Mouse (Mus musculus) liver, postnatal 0 days (tissue): ENCODE measurements around the gene Evpl. TPM values are rescaled to one million over a fixed set of nuclear protein-coding genes. Genes with fewer than 3 reads are reported as not detected.
A peak's percentile ranks its signal among the peaks of the same experiment; 100 is the strongest.

Experiments used
- ATAC-seq: fragments of 200-750 bp; cut with Nextera tagmentation; 2 replicates; pipeline ENCODE4 v1.8.0; 2017; ENCODE audit warnings: mild to moderate bottlenecking, moderate library complexity
- DNase-seq: peaks from one replicate; pipeline ENCODE4 v3.0.0-alpha.2; 2016
- H3K27ac ChIP-seq: fragments of 300-500 bp; sonication (generic); 2 replicates; pipeline ENCODE4 v1.5.1; 2014; ENCODE audit warnings: antibody characterized with exemption, moderate library complexity, mild to moderate bottlenecking, low read depth
- H3K27me3 ChIP-seq: fragments of 300-500 bp; sonication (generic); 2 replicates; pipeline ENCODE4 v1.6.1; 2014; ENCODE audit warnings: low read length, control low read depth, mixed read lengths; ENCODE audit not compliant: insufficient read depth
- H3K36me3 ChIP-seq: fragments of 300-500 bp; sonication (generic); replicated peaks from 2 replicates; pipeline ENCODE4 v1.6.1; 2014; ENCODE audit warnings: mild to moderate bottlenecking, control low read depth, low read length, moderate library complexity, mixed read lengths; ENCODE audit not compliant: insufficient read depth
- H3K4me1 ChIP-seq: fragments of 300-500 bp; sonication (generic); 2 replicates; pipeline ENCODE4 v1.6.1; 2014; ENCODE audit warnings: antibody characterized with exemption, mild to moderate bottlenecking, control low read depth; ENCODE audit not compliant: insufficient read depth
- H3K4me2 ChIP-seq: fragments of 300-500 bp; sonication (generic); 2 replicates; pipeline ENCODE4 v1.6.1; 2014; ENCODE audit warnings: low read depth, mild to moderate bottlenecking, low read length, moderate library complexity, mixed read lengths
- H3K4me3 ChIP-seq: fragments of 300-500 bp; sonication (generic); 2 replicates; pipeline ENCODE4 v1.5.1; 2014; ENCODE audit warnings: low read depth, low read length
- H3K9ac ChIP-seq: fragments of 300-500 bp; sonication (generic); replicated peaks from 2 replicates; pipeline ENCODE4 v1.6.1; 2014; ENCODE audit warnings: mild to moderate bottlenecking, moderate library complexity
- H3K9me3 ChIP-seq: fragments of 300-500 bp; sonication (generic); 2 replicates; pipeline ENCODE4 v1.6.1; 2016; ENCODE audit warnings: mild to moderate bottlenecking, control low read depth, low read length, mixed read lengths
- CTCF ChIP-seq: sonication (generic); IDR thresholded peaks from 2 replicates; pipeline ENCODE4 v1.5.1; 2016; ENCODE audit warnings: antibody characterized with exemption, low read depth
- EP300 ChIP-seq: IDR thresholded peaks from 2 replicates; pipeline ENCODE4 v1.6.1; 2016; ENCODE audit warnings: antibody characterized with exemption, low read depth, mild to moderate bottlenecking
- WGBS: fragments of 180-500 bp; shearing (Covaris S2); extraction: QIAGEN DNeasy Blood & Tissue Kit; methylation state at CpG from one replicate; pipeline ENCODE4 v1.1.7; 2014; ENCODE audit not compliant: insufficient replicate concordance; 5-methylcytosine and 5-hydroxymethylcytosine counted together
- polyA plus RNA-seq: library from polyadenylated mRNA; unstranded; fragments of >200 nt; fragmentation: Nextera tagmentation; extraction: Ambion mirVana; gene quantifications from 2 replicates; pipeline ENCODE4 v1.2.1, GENCODE M21; 2015

Evpl gene
- polyA plus RNA-seq, 1 experiment from 2014 or later = 0.07 TPM

DNA sequence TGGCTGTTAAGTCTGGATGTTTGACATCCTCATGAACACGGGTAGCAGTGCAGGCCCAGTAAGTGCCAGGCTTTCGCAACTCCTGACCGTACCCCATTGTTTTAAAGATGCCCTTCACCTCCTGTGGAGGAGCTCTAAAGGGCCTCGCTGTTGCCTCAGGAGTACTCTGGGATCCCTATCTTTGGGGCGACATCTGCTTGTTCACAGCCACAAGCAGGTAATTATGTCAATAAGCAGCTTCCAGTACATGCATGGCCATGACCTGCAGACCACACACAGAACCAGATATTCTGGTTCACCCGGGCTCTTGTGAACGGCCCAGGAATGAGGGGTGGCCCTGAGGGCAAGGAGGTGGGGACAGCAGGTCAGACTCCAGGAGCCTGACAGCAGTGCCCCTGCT, 22.4 kb upstream of the Evpl start:
- Histone ChIP-seq H3K36me3 (peaks cover 69% of the 10 kb centered on the region), H3K4me1 (peaks cover 3% of the 10 kb centered on the region), H3K9me3 (no peaks in the 10 kb centered on the region), H3K27me3 (no peaks in the 10 kb centered on the region), H3K27ac (no peak overlapping the region), H3K9ac (no peak overlapping the region), H3K4me3 (no peak overlapping the region), H3K4me2 (no peak overlapping the region)
- no peak for TF ChIP-seq EP300
- no peak for TF ChIP-seq CTCF
- WGBS = 65% methylated on average over 7 of the region's 7 CpGs
- ATAC-seq (no peak), DNase-seq (no peak)

DNA sequence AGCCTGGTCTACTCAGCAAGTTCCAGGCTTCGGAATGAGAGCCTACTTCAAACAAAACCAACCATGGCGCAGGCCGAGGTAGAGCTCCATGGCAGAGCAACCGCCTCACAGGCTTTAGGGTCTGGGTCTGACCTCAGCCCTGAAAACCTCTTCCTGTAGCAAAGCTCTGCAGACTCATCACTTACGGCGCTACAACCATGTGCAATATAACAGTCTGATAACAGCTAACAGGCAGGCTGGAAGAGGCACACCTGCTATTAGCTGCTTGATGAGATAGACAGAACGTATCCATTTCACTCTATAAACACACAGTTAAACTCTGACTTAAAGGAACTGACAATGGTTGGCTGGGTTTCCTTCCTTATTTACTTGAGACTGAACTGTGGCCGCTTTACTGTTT, 21.6 kb upstream of the Evpl start:
- no peak overlapping the region for H3K27ac ChIP-seq
- ATAC-seq = 0 out of 2 replicates have a peak, but pooled peaks have one; percentile 22

DNA sequence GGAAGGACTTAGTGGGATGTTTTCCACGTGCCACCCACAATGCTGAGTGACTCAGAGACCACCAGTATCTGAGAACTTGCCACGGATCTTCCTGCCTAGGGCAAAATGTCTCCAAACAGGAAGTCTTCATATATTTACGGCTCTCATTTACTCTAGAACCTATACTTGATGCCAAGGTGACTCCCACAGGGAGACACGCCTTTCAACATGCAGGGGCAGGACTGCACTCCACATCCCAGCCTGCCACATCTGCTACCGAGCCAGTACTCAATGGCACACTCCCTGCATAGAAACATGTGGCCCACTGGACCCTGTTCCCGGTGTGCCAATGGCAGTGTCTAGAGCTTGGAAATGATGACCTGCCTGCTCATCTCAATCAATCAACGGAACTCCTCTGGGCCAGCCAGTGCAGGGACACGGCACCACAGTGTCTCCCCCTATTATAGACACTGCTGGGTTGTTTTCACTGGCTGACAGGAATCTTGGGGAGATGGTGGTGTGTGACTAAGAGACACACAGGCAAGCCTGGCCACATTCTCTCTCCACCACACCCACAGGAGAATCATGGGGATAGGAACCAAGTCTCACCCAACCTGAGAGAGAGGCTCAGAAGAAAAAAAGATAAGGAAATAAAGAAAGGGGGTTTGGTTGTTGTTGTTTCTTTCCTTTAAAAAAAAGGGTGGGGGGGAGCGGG, 18.3 kb upstream of the Evpl start:
- ATAC-seq = 0 out of 2 replicates have a peak, but pooled peaks have one; percentile 24
- DNase-seq = no peak
- Histone ChIP-seq H3K4me2 (no peak overlapping the region), H3K27ac (no peak overlapping the region), H3K27me3 (no peaks in the 10 kb centered on the region), H3K4me1 (0 out of 2 replicates have a peak, but pooled peaks cover 3% of the 10 kb centered on the region), H3K36me3 (peaks cover 65% of the 10 kb centered on the region), H3K9me3 (no peaks in the 10 kb centered on the region), H3K4me3 (no peak overlapping the region), H3K9ac (no peak overlapping the region)
- TF ChIP-seq EP300 = no peak
- no peak for TF ChIP-seq CTCF
- WGBS = 74% methylated on average over 9 of the region's 9 CpGs

More for the DNA sequence above, 21.6 kb upstream of the Evpl start:
- 56% methylated on average over 8 of the region's 8 CpGs for WGBS
- TF ChIP-seq EP300 (no peak), CTCF (no peak)
- Histone ChIP-seq H3K4me2 (no peak overlapping the region), H3K36me3 (peaks cover 70% of the 10 kb centered on the region), H3K4me1 (0 out of 2 replicates have a peak, but pooled peaks cover 3% of the 10 kb centered on the region), H3K9ac (no peak overlapping the region), H3K4me3 (no peak overlapping the region), H3K27me3 (no peaks in the 10 kb centered on the region), H3K9me3 (no peaks in the 10 kb centered on the region)
- no peak for DNase-seq

DNA sequence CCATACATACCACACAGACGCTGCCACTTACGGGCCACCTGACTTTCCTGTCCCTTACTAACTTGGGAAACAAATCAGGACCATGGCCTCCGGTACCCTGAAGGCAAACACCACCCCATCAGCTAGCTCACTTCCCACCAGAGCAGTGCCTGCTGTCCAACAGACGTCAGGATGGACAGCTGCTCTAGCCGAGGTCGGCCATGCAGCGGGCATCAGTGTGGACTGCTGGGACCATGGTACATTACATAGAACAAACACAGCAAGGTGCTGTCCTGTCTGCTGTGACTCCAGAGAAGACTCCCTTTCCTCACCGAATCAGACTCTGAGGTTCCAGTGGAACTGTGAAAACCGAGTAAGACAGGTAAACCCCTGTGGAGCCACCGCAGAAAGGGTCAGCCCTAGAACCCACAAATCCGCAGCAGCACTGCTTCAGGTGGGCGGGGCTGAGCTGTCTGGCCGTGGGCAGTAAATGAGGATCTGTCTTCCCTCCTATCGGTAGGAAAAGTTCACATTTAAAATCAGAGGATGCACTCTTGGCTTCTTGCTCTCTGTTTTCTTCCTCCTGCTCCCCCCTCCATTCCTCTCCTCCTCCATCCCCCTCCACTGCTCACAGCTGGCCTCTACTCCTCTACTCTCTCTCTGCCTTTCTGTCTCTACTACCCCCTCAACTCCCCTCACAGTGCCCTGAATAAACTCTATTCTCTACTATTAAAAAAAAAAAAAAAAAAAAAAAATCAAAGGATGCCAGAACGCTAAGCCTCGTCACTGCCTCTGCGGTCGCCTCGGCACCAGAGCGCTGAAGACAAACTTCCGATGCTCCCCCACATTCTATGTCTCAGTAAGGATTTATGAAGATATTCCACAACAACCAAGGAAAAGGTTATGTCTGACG, 17.5 kb upstream of the Evpl start:
- WGBS = 54% methylated on average over 22 of the region's 22 CpGs
- DNase-seq (no peak), ATAC-seq (no peak)
- TF ChIP-seq EP300 = no peak
- no peak for TF ChIP-seq CTCF
- Histone ChIP-seq H3K27me3 (no peaks in the 10 kb centered on the region), H3K9ac (no peak overlapping the region), H3K27ac (peak overlapping the region; percentile 30; the same call in 1 of the 2 replicates), H3K4me1 (0 out of 2 replicates have a peak, but pooled peaks cover 3% of the 10 kb centered on the region), H3K4me3 (no peak overlapping the region), H3K36me3 (peaks cover 69% of the 10 kb centered on the region), H3K9me3 (no peaks in the 10 kb centered on the region), H3K4me2 (0 out of 2 replicates have a peak overlapping the region, but pooled peaks have one; percentile 24)

DNA sequence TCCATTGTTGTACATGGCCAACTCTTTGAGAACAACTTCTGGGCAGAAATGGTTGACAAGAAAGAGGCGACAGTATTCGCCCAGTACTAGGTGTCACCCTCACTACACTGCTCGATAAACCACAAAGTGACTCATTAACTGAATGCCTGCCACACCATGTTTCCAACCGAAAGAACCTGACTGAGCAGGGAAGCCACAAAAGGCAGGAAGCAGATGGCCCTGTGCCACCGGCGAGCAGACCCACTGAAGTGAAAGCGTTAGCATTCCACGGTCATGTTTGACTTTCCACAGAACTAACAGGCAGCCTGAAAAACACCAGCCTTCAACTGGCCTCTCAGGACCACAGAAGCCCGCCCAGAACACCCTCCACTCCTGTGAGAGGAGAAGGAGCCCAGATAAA, 16.8 kb upstream of the Evpl start:
- DNase-seq (no peak), ATAC-seq (peak; percentile 38; the same call in 1 of the 2 replicates)
- WGBS = 30% methylated on average over 9 of the region's 9 CpGs
- 0 out of 2 replicates have a peak, but pooled peaks cover 3% of the 10 kb centered on the region for H3K4me1 ChIP-seq
- no peaks in the 10 kb centered on the region for H3K9me3 ChIP-seq
- no peak overlapping the region for H3K9ac ChIP-seq
- no peak for TF ChIP-seq EP300
- no peak for TF ChIP-seq CTCF
- H3K4me2 ChIP-seq = 0 out of 2 replicates have a peak overlapping the region, but pooled peaks have one; percentile 24
- H3K27ac ChIP-seq = peak overlapping the region; percentile 30; the same call in 1 of the 2 replicates
- H3K4me3 ChIP-seq = no peak overlapping the region
- H3K36me3 ChIP-seq = peaks cover 72% of the 10 kb centered on the region
- H3K27me3 ChIP-seq = no peaks in the 10 kb centered on the region

DNA sequence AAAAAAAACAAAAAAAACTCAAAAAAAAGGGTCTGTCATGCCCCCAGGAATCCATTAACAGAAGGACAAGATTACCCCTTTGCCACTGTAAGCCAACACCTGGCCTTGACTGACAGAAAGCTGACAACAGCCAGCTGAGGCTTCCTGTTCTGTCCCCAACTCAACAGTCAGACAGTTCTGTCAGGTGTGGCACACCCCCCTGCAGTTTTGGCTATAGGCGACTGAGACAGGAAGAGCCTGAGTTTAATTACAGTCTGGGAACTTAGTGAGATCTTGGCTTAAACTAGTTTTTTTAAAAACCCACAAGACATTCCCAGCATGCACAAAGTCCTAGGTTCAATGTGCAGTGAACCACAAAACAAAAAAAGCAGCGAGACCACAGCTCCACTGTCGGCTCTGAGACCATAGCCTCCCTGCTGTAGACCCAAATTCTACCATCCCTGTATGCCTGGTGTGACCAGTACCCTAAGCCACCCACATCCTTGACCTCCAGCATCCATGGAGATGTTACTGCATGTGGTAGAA, 15.3 kb upstream of the Evpl start:
- Histone ChIP-seq H3K9me3 (no peaks in the 10 kb centered on the region), H3K4me1 (0 out of 2 replicates have a peak, but pooled peaks cover 3% of the 10 kb centered on the region), H3K4me2 (no peak overlapping the region), H3K9ac (no peak overlapping the region), H3K36me3 (peaks cover 73% of the 10 kb centered on the region), H3K27ac (no peak overlapping the region), H3K4me3 (no peak overlapping the region), H3K27me3 (no peaks in the 10 kb centered on the region)
- no peak for DNase-seq
- WGBS = 50% methylated on average over 3 of the region's 3 CpGs
- no peak for TF ChIP-seq CTCF
- no peak for TF ChIP-seq EP300
- ATAC-seq = no peak
